Mouse (Mus musculus) hindbrain, embryonic 14.5 days (tissue): ENCODE measurements around the gene Nol4l. TPM values are rescaled to one million over a fixed set of nuclear protein-coding genes. Genes with fewer than 3 reads are reported as not detected.
"Not testable (repeated sequence)": the region's sequence is repeated elsewhere in the genome, so short reads cannot be mapped to it uniquely, and the experiment has no call there.

Experiments
- ATAC-seq: fragments of 200-750 bp; cut with Nextera tagmentation; 2 replicates; pipeline ENCODE4 v1.8.0; 2017; ENCODE audit warnings: moderate number of reproducible peaks, mild to moderate bottlenecking, moderate TSS enrichment, moderate library complexity; ENCODE audit not compliant: low FRiP score
- DNase-seq: peaks from one replicate; pipeline ENCODE4 v3.0.0-alpha.2; 2015; ENCODE audit warnings: low spot score
- H3K27ac ChIP-seq: fragments of 300-500 bp; sonication (generic); 2 replicates; pipeline ENCODE4 v1.5.1; 2014; ENCODE audit warnings: mild to moderate bottlenecking, moderate library complexity
- H3K27me3 ChIP-seq: fragments of 300-500 bp; sonication (generic); 2 replicates; pipeline ENCODE4 v1.6.1; 2014; ENCODE audit warnings: mild to moderate bottlenecking, low read length, mixed read lengths; ENCODE audit not compliant: control insufficient read depth, insufficient read depth
- H3K36me3 ChIP-seq: fragments of 300-500 bp; sonication (generic); replicated peaks from 2 replicates; pipeline ENCODE4 v1.6.1; 2014; ENCODE audit not compliant: control insufficient read depth, insufficient read depth
- H3K4me1 ChIP-seq: fragments of 300-500 bp; sonication (generic); replicated peaks from 2 replicates; pipeline ENCODE4 v1.6.1; 2014; ENCODE audit warnings: antibody characterized with exemption, low read length, mixed read lengths; ENCODE audit not compliant: control insufficient read depth, insufficient read depth
- H3K4me2 ChIP-seq: fragments of 300-500 bp; sonication (generic); replicated peaks from 2 replicates; pipeline ENCODE4 v1.6.1; 2014; ENCODE audit warnings: mild to moderate bottlenecking, moderate library complexity
- H3K4me3 ChIP-seq: fragments of 300-500 bp; sonication (generic); replicated peaks from 2 replicates; pipeline ENCODE4 v1.5.1; 2014; ENCODE audit warnings: mild to moderate bottlenecking, low read length
- H3K9ac ChIP-seq: fragments of 300-500 bp; sonication (generic); 2 replicates; pipeline ENCODE4 v1.6.1; 2014
- H3K9me3 ChIP-seq: fragments of 300-500 bp; sonication (generic); 2 replicates; pipeline ENCODE4 v1.6.1; 2016; ENCODE audit warnings: low read length; ENCODE audit not compliant: control insufficient read depth
- WGBS: fragments of 180-500 bp; shearing (Covaris S2); extraction: QIAGEN DNeasy Blood & Tissue Kit; methylation state at CpG from one replicate; pipeline ENCODE4 v1.1.7; 2014; 5-methylcytosine and 5-hydroxymethylcytosine counted together
- polyA plus RNA-seq: library from polyadenylated mRNA; unstranded; fragments of >200 nt; fragmentation: Nextera tagmentation; extraction: Ambion mirVana; gene quantifications from 2 replicates; pipeline ENCODE4 v1.2.1, GENCODE M21; 2014

Gene Nol4l
- polyA plus RNA-seq, 1 experiment from 2014 or later: 44.8 TPM

DNA sequence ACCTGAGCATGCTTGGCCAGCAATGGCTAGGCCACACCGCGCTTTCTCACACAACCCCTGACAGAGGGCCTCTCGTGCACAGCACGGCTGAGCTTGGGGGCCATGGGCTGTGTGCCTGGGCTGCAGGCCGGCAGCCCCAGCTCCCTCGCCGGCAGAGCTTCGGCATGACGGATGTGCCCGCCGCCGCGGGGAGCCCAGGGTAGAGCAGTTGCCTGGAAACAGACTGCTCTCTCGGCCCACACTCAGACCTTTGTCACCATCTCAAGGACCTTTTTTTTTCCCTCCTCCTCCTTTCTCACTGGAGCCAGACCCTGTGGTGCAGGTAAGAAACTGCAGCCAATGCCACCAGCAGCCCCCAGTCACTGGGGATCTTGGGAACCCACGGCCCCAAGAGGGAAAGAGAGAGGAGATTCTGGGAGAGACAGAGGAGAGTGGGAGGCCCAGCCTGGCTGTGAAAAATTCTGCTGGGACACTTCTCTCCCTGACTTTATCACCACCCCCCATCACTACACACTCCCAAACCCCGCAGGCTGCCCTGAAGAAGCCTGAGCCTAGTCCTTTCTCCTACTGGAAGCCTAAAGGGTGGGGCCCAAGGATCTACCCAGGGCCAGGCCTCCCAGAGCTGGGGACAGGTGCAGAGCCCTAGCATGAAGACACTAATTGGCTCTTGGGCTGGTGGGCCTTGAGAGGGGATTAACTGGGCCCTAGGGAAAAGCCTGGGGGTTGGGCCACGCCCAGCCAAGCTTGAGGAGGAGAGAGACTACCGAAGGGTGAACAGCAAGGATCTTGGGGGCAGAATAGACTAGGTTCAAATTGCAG lies 20.4 kb downstream of the Nol4l start:
- Histone ChIP-seq H3K4me3 (no peak overlapping the region), H3K9me3 (no peaks in the 10 kb centered on the region), H3K27ac (peak overlapping the region; percentile 82), H3K9ac (peak overlapping the region; percentile 29; the same call in 1 of the 2 replicates), H3K4me2 (peak overlapping the region; percentile 19), H3K36me3 (no peaks in the 10 kb centered on the region), H3K27me3 (no peaks in the 10 kb centered on the region), H3K4me1 (peaks cover 38% of the 10 kb centered on the region)
- peak; percentile 69 for ATAC-seq
- DNase-seq: no peak
- WGBS: 8% methylated on average over 18 of the region's 18 CpGs

DNA sequence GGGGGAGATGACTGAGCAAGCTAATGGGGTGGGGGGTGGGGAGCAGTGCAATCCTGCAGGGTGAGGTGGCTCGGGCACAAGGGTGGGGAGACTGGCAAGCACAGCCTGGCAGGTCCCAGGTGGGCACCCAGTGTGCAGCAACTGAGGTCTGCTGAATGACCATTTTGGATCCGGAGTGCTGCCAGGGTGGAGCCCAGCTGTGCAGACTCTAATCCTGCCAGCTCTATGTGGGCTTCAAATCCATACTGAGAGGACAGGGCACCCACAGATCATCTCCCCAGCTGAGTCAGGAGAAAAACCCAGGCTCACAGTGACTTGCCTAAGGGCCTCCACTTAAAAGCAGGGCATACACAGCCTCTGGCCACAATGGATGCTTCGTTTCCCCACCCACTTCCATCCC lies 21.4 kb downstream of the Nol4l start:
- Histone ChIP-seq H3K4me1 (peaks cover 38% of the 10 kb centered on the region), H3K4me3 (no peak overlapping the region), H3K9me3 (no peaks in the 10 kb centered on the region), H3K27ac (no peak overlapping the region), H3K36me3 (no peaks in the 10 kb centered on the region), H3K27me3 (no peaks in the 10 kb centered on the region), H3K9ac (no peak overlapping the region), H3K4me2 (no peak overlapping the region)
- ATAC-seq: 0 out of 2 replicates have a peak, but pooled peaks have one; percentile 13
- no peak for DNase-seq
- 67% methylated on average over 3 of the region's 3 CpGs for WGBS

DNA sequence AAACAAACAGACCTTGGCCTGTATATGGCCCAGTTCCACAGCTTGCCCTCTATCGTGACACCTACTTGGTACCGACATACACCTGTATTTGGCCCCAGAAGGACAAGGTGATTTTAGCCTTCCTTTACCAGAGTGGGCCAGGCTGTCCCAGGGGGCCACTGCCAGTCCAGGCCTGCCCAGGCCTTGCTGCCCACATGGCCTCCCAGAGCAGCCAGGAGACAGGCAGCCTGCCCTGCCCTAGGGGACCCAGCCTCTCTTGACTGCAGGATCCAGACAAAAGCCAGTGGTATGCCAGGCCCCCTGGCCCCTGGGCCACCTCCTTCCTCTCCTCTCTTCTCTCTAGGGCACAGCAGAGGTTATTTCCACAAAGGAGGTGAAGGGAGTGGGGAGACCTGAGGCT lies 21.8 kb downstream of the Nol4l start:
- WGBS: 100% methylated on average over 2 of the region's 2 CpGs
- no peak overlapping the region for H3K9ac ChIP-seq
- DNase-seq (no peak), ATAC-seq (no peak)
- no peaks in the 10 kb centered on the region for H3K36me3 ChIP-seq
- H3K27ac ChIP-seq: no peak overlapping the region
- no peak overlapping the region for H3K4me3 ChIP-seq
- no peak overlapping the region for H3K4me2 ChIP-seq
- peaks cover 38% of the 10 kb centered on the region for H3K4me1 ChIP-seq
- H3K27me3 ChIP-seq: no peaks in the 10 kb centered on the region
- no peaks in the 10 kb centered on the region for H3K9me3 ChIP-seq

GRCm38 (mm10) chr2:153506385-153506784 lies 23.4 kb downstream of the Nol4l start:
- WGBS: 89% methylated on average over 5 of the region's 5 CpGs
- no peaks in the 10 kb centered on the region for H3K9me3 ChIP-seq
- H3K4me1 ChIP-seq: peaks cover 25% of the 10 kb centered on the region
- H3K36me3 ChIP-seq: no peaks in the 10 kb centered on the region
- DNase-seq (no peak), ATAC-seq (no peak)
- no peaks in the 10 kb centered on the region for H3K27me3 ChIP-seq
- no peak overlapping the region for H3K4me2 ChIP-seq
- H3K9ac ChIP-seq: no peak overlapping the region
- no peak overlapping the region for H3K4me3 ChIP-seq
- no peak overlapping the region for H3K27ac ChIP-seq

GRCm38 (mm10) chr2:153499154-153499553 lies 30.6 kb downstream of the Nol4l start:
- Histone ChIP-seq H3K9me3 (no peaks in the 10 kb centered on the region), H3K9ac (no peak overlapping the region), H3K4me1 (peaks cover 33% of the 10 kb centered on the region), H3K36me3 (no peaks in the 10 kb centered on the region), H3K27me3 (no peaks in the 10 kb centered on the region), H3K4me3 (no peak overlapping the region), H3K4me2 (no peak overlapping the region), H3K27ac (no peak overlapping the region)
- 56% methylated on average over 4 of the region's 4 CpGs for WGBS
- no peak for DNase-seq
- ATAC-seq: no peak

DNA sequence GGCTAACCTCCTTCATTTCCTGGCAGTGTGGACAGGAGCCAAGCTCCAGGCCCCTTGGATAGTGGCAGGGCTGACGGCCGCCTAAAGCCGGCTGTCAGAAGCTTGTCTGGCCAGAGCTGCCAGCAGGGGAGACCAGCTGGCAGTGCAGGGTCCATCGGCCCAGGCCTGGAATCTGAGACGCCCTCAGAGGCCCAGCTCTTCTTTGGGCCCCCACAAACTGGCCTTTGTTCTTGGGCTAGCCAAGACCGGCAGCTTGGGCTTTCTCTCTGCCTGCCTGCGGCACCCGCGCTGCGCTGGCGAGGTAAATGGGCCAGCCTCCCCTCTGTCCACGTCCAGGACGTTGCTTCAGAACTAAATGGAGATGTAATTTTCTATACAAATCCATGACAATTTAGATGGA lies 32.9 kb downstream of the Nol4l start:
- 12% methylated on average over 13 of the region's 13 CpGs for WGBS
- no peak overlapping the region for H3K9ac ChIP-seq
- ATAC-seq: peak; percentile 15; the same call in 1 of the 2 replicates

DNA sequence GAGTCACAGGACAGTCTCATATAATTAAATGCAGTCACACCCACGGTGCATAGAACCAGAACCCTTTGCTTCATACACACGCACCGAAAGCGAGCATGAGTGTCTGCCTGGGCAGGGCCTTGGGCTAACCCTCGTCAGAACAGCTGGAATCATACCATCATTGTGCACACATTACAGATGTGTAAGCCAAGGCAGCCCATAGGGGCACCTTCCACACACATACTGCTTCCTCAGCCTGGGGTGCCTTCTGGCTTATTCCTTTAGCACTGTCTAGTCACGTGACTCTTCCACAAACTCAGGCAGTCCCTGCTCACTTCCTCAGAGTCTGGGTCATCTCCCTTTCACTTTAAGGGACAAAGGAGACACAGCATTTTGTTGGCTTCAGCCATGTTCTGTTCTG lies 33.5 kb downstream of the Nol4l start:
- DNase-seq (no peak), ATAC-seq (no peak)
- Histone ChIP-seq H3K36me3 (no peaks in the 10 kb centered on the region), H3K4me1 (peaks cover 55% of the 10 kb centered on the region), H3K9me3 (no peaks in the 10 kb centered on the region), H3K4me3 (no peak overlapping the region), H3K27me3 (no peaks in the 10 kb centered on the region), H3K27ac (peak overlapping the region; percentile 1; the same call in 1 of the 2 replicates), H3K9ac (no peak overlapping the region), H3K4me2 (no peak overlapping the region)
- WGBS: 76% methylated on average over 6 of the region's 6 CpGs

More for the DNA sequence above, 32.9 kb downstream of the Nol4l start:
- Histone ChIP-seq H3K4me2 (no peak overlapping the region), H3K27ac (peak overlapping the region; percentile 60; the same call in 1 of the 2 replicates), H3K9me3 (no peaks in the 10 kb centered on the region), H3K36me3 (no peaks in the 10 kb centered on the region), H3K4me3 (no peak overlapping the region), H3K4me1 (peaks cover 49% of the 10 kb centered on the region), H3K27me3 (no peaks in the 10 kb centered on the region)
- DNase-seq: no peak

DNA sequence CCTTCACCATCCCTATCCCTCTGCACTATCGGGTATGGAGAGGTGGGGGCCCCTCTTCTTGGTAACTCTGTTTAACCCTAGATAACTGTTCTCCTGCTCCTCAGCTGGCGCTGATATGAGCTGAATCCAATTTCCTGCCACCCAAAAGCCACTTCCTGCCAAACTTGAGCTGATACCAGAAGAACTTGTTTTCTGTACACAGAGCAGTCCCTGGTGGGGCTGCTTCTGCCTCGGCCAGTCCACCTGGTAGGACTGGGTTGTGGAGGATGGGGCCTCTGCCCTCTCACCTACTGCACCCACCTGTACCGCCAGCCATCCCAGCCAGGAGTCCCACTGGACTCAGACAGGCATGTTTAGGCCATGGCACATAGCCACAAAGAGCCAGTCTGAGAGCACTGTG lies 34.0 kb downstream of the Nol4l start:
- no peak for DNase-seq
- Histone ChIP-seq H3K27ac (peak overlapping the region; percentile 1; the same call in 1 of the 2 replicates), H3K36me3 (no peaks in the 10 kb centered on the region), H3K4me2 (no peak overlapping the region), H3K9me3 (no peaks in the 10 kb centered on the region), H3K4me1 (peaks cover 60% of the 10 kb centered on the region), H3K27me3 (no peaks in the 10 kb centered on the region), H3K9ac (no peak overlapping the region), H3K4me3 (no peak overlapping the region)
- 83% methylated on average over 4 of the region's 4 CpGs for WGBS
- ATAC-seq: no peak

DNA sequence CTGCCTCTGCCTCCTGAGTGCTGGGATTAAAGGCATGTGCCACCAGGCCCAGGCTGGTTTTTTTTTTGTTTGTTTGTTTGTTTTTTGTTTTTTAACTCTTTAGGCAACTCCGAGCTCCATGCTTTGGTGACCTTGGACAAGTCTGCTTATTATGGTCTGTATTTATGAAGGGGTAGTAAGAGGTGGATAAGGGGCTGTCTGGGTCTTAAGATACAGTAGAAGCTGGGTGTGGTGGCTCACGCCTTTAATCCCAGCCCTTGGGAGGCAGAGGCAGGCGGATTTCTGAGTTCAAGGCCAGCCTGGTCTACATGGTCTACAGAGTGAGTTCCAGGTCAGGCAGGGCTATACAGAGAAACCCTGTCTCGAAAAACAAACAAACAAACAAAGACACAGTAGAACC lies 34.4 kb downstream of the Nol4l start:
- H3K9ac ChIP-seq, ATAC-seq, H3K27ac ChIP-seq, H3K4me3 ChIP-seq, H3K9me3 ChIP-seq, H3K4me2 ChIP-seq, H3K36me3 ChIP-seq, DNase-seq, H3K27me3 ChIP-seq: not testable (repeated sequence)
- H3K4me1 ChIP-seq: peaks cover 64% of the 10 kb centered on the region
- WGBS: 93% methylated on average over 4 of the region's 4 CpGs
